Mouse (Mus musculus) kidney, embryonic 14.5 days (tissue): Measurements from ENCODE around the gene Sox5. TPM values are rescaled to one million over a fixed set of nuclear protein-coding genes. Genes with fewer than 3 reads are reported as not detected.

ENCODE experiments used
- ATAC-seq: fragments of 200-750 bp; cut with Nextera tagmentation; 2 replicates; pipeline ENCODE4 v1.8.0; 2017; ENCODE audit warnings: moderate number of reproducible peaks, mild to moderate bottlenecking, moderate TSS enrichment, moderate library complexity; ENCODE audit not compliant: low FRiP score, low TSS enrichment
- H3K27ac ChIP-seq: fragments of 300-500 bp; sonication (generic); 2 replicates; pipeline ENCODE4 v1.5.1; 2014; ENCODE audit warnings: low read depth, mild to moderate bottlenecking, low read length, moderate library complexity, mixed read lengths
- H3K27me3 ChIP-seq: fragments of 300-500 bp; sonication (generic); 2 replicates; pipeline ENCODE4 v1.6.1; 2014; ENCODE audit warnings: mild to moderate bottlenecking, low read length; ENCODE audit not compliant: control insufficient read depth, insufficient read depth
- H3K36me3 ChIP-seq: fragments of 300-500 bp; sonication (generic); 2 replicates; pipeline ENCODE4 v1.6.1; 2014; ENCODE audit warnings: low read length, mixed read lengths; ENCODE audit not compliant: control insufficient read depth, insufficient read depth
- H3K4me1 ChIP-seq: fragments of 300-500 bp; sonication (generic); 2 replicates; pipeline ENCODE4 v1.6.1; 2014; ENCODE audit warnings: low read length, mixed read lengths; ENCODE audit not compliant: control insufficient read depth, insufficient read depth
- H3K4me2 ChIP-seq: fragments of 300-500 bp; sonication (generic); replicated peaks from 2 replicates; pipeline ENCODE4 v1.6.1; 2014; ENCODE audit warnings: low read depth, mild to moderate bottlenecking, low read length
- H3K4me3 ChIP-seq: fragments of 300-500 bp; sonication (generic); 2 replicates; pipeline ENCODE4 v1.5.1; 2014; ENCODE audit warnings: mild to moderate bottlenecking, low read length
- H3K9ac ChIP-seq: fragments of 300-500 bp; sonication (generic); 2 replicates; pipeline ENCODE4 v1.6.1; 2014; ENCODE audit warnings: low read depth, mild to moderate bottlenecking, low read length, moderate library complexity
- H3K9me3 ChIP-seq: fragments of 300-500 bp; sonication (generic); 2 replicates; pipeline ENCODE4 v1.6.1; 2016; ENCODE audit warnings: low read length; ENCODE audit not compliant: control insufficient read depth
- WGBS: fragments of 180-500 bp; shearing (Covaris S2); extraction: QIAGEN DNeasy Blood & Tissue Kit; methylation state at CpG from one replicate; pipeline ENCODE4 v1.1.7; 2014; 5-methylcytosine and 5-hydroxymethylcytosine counted together
- polyA plus RNA-seq: library from polyadenylated mRNA; unstranded; fragments of >200 nt; fragmentation: Nextera tagmentation; extraction: Ambion mirVana; gene quantifications from 2 replicates; pipeline ENCODE4 v1.2.1, GENCODE M21; 2014

Gene Sox5
- polyA plus RNA-seq, 1 experiment from 2014 or later, result 13.0 TPM

DNA sequence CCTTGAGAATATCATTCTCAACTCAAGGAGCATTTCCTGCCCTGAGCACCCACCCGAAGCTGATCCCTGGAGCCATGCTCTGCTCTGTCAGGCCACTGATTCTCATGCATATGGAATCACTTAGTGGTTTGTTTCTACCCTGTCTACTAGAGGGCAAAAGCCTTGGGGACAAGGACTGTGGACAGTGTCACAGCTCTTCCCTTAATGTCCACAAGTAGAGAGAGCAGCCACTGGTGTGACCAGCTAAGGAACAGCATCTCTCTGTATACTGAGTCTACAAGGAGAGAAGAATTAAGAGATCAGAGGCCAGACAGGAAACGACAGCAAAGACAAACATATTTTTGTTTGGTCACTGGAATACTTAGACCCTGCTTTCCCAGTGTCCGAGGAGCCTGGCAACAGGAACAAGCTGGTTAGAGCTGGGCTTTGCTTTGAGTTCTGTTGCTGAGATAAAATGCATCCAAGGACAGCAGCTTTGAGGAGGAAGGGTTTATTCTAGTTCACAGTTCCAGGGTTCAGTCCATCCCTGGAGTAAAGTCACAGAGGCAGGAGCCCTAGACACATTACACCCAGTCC lies 40.6 kb downstream of the Sox5 start:
- WGBS, result 49% methylated on average over 3 of the region's 3 CpGs
- no peaks in the 10 kb centered on the region for H3K9me3 ChIP-seq
- H3K36me3 ChIP-seq, result no peaks in the 10 kb centered on the region
- no peak overlapping the region for H3K4me2 ChIP-seq
- H3K4me3 ChIP-seq, result no peak overlapping the region
- no peaks in the 10 kb centered on the region for H3K4me1 ChIP-seq
- ATAC-seq, result no peak
- H3K27me3 ChIP-seq, result no peaks in the 10 kb centered on the region; the same call in 1 of the 2 replicates
- no peak overlapping the region for H3K27ac ChIP-seq
- no peak overlapping the region for H3K9ac ChIP-seq

DNA sequence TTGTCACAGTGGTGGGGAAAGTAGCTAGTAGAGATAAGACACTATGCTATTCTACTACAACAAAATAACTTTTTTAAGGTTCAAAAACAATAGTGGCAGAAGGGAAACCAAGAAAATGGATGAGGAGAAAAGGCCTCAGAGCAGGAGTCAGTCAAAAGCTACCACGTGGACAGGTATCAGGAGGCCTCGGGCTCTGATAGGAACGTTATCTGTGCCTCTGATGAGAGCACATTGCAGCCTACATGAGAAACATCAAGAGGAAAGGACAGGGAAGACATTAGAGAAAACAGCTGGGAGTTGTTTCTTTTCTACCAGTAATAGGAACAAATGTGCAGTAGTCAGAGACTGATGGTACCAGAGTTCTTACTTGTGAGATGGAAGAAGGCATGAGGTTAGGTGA lies 41.4 kb downstream of the Sox5 start:
- Histone ChIP-seq H3K27me3 (no peaks in the 10 kb centered on the region; the same call in 1 of the 2 replicates), H3K36me3 (no peaks in the 10 kb centered on the region), H3K9me3 (no peaks in the 10 kb centered on the region), H3K4me1 (no peaks in the 10 kb centered on the region), H3K4me2 (no peak overlapping the region), H3K27ac (no peak overlapping the region), H3K9ac (no peak overlapping the region), H3K4me3 (no peak overlapping the region)
- no peak for ATAC-seq
- WGBS, result 84% methylated on average over 3 of the region's 3 CpGs

DNA sequence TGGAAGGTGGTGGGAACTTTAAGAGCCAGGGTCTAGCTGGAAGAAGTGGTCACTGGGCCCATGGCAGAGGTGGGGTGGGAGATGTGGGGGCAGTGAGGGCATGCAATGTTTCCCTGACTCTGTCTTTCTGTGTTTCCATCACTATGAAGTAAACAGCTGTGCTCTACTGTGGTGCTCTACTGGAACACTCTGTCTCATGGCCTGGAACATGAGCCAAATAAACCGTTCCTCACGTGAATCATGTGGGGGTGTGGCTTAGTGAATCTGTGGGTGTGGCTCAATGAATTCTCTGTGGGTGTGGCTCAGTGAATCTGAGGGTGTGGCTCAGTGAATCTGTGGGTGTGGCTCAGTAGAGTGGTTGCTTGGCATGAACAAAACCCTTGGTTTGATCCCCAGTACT lies 42.0 kb downstream of the Sox5 start:
- Histone ChIP-seq H3K4me1 (no peaks in the 10 kb centered on the region), H3K27ac (no peak overlapping the region), H3K4me3 (no peak overlapping the region), H3K9ac (no peak overlapping the region), H3K9me3 (no peaks in the 10 kb centered on the region), H3K36me3 (no peaks in the 10 kb centered on the region), H3K27me3 (no peaks in the 10 kb centered on the region; the same call in 1 of the 2 replicates), H3K4me2 (no peak overlapping the region)
- ATAC-seq, result no peak
- 93% methylated on average over 2 of the region's 2 CpGs for WGBS

GRCm38 (mm10) chr6:144737786-144738185 lies 44.0 kb downstream of the Sox5 start:
- Histone ChIP-seq H3K9ac (no peak overlapping the region), H3K36me3 (no peaks in the 10 kb centered on the region), H3K4me2 (no peak overlapping the region), H3K4me1 (no peaks in the 10 kb centered on the region), H3K4me3 (no peak overlapping the region), H3K9me3 (no peaks in the 10 kb centered on the region), H3K27ac (no peak overlapping the region), H3K27me3 (no peaks in the 10 kb centered on the region; the same call in 1 of the 2 replicates)
- ATAC-seq, result no peak
- WGBS, result 85% methylated on average over 5 of the region's 5 CpGs

DNA sequence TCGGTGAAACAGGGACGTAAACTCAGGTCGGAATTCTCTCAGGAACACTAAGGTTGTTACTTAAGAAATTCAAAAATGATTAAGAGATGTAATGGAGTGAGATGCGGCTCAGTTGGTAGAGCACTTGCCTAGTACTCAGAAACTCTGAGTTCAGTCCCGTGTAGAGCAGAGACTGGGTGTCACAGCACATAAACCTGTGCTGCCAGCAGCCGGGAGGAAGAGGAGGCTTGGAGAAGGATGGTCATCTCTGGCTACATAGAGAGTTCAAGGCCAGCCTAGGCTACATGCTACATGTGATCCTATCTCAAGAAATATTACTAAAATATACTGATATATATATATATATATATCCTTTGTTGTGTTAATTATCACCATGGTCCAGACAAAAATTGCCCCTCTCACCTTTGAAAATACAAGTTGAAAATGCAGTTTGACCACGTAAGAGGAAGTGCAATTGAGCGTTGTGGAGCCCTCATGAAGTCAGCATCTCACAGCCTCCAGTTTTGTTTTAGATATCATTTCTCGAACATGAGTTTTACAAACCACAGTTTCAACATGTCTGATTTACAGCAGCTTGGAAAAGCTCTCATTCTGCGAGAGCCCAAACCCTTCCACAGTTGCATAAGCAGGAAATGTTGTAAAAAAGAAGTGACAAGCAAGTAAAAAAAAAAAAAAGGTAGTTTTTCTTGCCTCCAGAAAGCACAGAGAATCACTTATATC lies 50.4 kb downstream of the Sox5 start:
- Histone ChIP-seq H3K4me2 (no peak overlapping the region), H3K4me1 (no peaks in the 10 kb centered on the region), H3K27ac (no peak overlapping the region), H3K9me3 (no peaks in the 10 kb centered on the region), H3K4me3 (no peak overlapping the region), H3K27me3 (no peaks in the 10 kb centered on the region), H3K36me3 (no peaks in the 10 kb centered on the region), H3K9ac (no peak overlapping the region)
- WGBS, result 78% methylated on average over 10 of the region's 10 CpGs
- no peak for ATAC-seq

GRCm38 (mm10) chr6:144723530-144724144 lies 58.1 kb downstream of the Sox5 start:
- no peak overlapping the region for H3K9ac ChIP-seq
- ATAC-seq, result no peak
- WGBS, result 67% methylated on average over 12 of the region's 12 CpGs
- no peak overlapping the region for H3K4me2 ChIP-seq
- no peaks in the 10 kb centered on the region for H3K9me3 ChIP-seq
- no peaks in the 10 kb centered on the region for H3K27me3 ChIP-seq
- no peaks in the 10 kb centered on the region for H3K4me1 ChIP-seq
- H3K4me3 ChIP-seq, result no peak overlapping the region
- no peaks in the 10 kb centered on the region for H3K36me3 ChIP-seq
- H3K27ac ChIP-seq, result no peak overlapping the region

- Histone ChIP-seq H3K27ac (no peak overlapping the region), H3K36me3 (no peaks in the 10 kb centered on the region), H3K9me3 (no peaks in the 10 kb centered on the region), H3K4me2 (no peak overlapping the region), H3K4me1 (no peaks in the 10 kb centered on the region), H3K9ac (no peak overlapping the region), H3K4me3 (no peak overlapping the region), H3K27me3 (no peaks in the 10 kb centered on the region)
- WGBS, result 87% methylated on average over 5 of the region's 5 CpGs
- no peak for ATAC-seq
These were observed 58.8 kb downstream of the Sox5 start for GRCm38 (mm10) chr6:144723024-144723423.

- Histone ChIP-seq H3K4me2 (no peak overlapping the region), H3K27me3 (no peaks in the 10 kb centered on the region), H3K4me3 (no peak overlapping the region), H3K36me3 (no peaks in the 10 kb centered on the region), H3K27ac (no peak overlapping the region), H3K9me3 (no peaks in the 10 kb centered on the region), H3K4me1 (no peaks in the 10 kb centered on the region), H3K9ac (no peak overlapping the region)
- ATAC-seq, result no peak
- 95% methylated on average over 13 of the region's 13 CpGs for WGBS
These were observed 60.9 kb downstream of the Sox5 start for GRCm38 (mm10) chr6:144720846-144721245.

- no peak overlapping the region for H3K4me3 ChIP-seq
- H3K9me3 ChIP-seq, result no peaks in the 10 kb centered on the region
- H3K4me1 ChIP-seq, result peaks cover 11% of the 10 kb centered on the region
- no peaks in the 10 kb centered on the region for H3K36me3 ChIP-seq
- H3K4me2 ChIP-seq, result no peak overlapping the region
- 37% methylated on average over 1 of the region's 1 CpGs for WGBS
- H3K27me3 ChIP-seq, result no peaks in the 10 kb centered on the region
- H3K27ac ChIP-seq, result no peak overlapping the region
- H3K9ac ChIP-seq, result no peak overlapping the region
- ATAC-seq, result no peak
These were observed 65.4 kb downstream of the Sox5 start for GRCm38 (mm10) chr6:144716376-144716775.
